19 mouse cellular contexts compared by ENCODE assay signal in the genomic region with DNA sequence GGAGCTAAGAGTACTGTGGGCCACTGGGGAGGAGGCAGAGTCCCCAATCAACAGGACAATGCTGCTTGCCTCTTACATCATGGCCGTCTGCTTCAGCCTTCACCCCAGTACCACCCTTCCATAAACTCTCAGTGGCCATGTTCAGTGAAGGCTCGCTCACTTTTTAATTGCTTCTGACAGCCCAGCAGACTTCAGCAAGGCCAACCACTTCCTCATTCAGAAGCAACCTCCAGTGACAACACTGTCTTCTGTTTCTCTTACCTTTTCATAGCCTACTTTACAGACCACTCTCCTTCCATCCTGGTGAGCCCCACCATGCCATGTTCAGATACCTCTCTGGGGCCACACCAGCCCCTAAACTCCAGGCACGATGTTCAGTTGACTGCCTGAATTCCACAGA. TPM values are rescaled to one million over a fixed set of nuclear protein-coding genes. Genes with fewer than 3 reads are reported as not detected.
DNase-seq lines count a peak whose midpoint lies in the region; ATAC-seq lines count a peak whose summit lies in the region.
"Had no signal": no experiment of that assay in that cellular context is flagged by ENCODE, and none has a peak within 500 bp of the region (broad histone marks: within the 10 kb centered on the region; RNA-seq: fewer than 3 reads in every experiment).

No protein-coding gene starts in this region.

- no peak overlapping the region for H3K4me2 ChIP-seq in liver, embryonic 11.5 days
- no peak overlapping the region for H3K4me2 ChIP-seq in liver, embryonic 12.5 days
- H3K4me2 ChIP-seq: embryonic facial prominence, embryonic 13.5 days; heart, embryonic 12.5 days; limb, embryonic 15.5 days; midbrain, embryonic 12.5 days had no signal

- WGBS in liver, embryonic 11.5 days: 56% methylated on average over 3 of the region's 3 CpGs
- WGBS in liver, embryonic 12.5 days (ENCODE audit: insufficient replicate concordance): 34% methylated on average over 3 of the region's 3 CpGs

- no peaks in the 10 kb centered on the region for H3K27me3 ChIP-seq in liver, embryonic 11.5 days (replicated peaks; ENCODE audit: control insufficient read depth, insufficient read depth, low read length)
- no peaks in the 10 kb centered on the region for H3K27me3 ChIP-seq in liver, embryonic 12.5 days (replicated peaks)
- H3K27me3 ChIP-seq: embryonic facial prominence, embryonic 13.5 days; heart, embryonic 12.5 days; limb, embryonic 15.5 days; midbrain, embryonic 12.5 days had no signal

- no peak overlapping the region for H3K9ac ChIP-seq in liver, embryonic 11.5 days (ENCODE audit: low read depth, low read length)
- no peak overlapping the region for H3K9ac ChIP-seq in liver, embryonic 12.5 days
- H3K9ac ChIP-seq: embryonic facial prominence, embryonic 13.5 days; heart, embryonic 12.5 days; limb, embryonic 15.5 days; midbrain, embryonic 12.5 days had no signal

- H3K9me3 ChIP-seq in liver, embryonic 11.5 days (ENCODE audit: control insufficient read depth, low read length): no peaks in the 10 kb centered on the region
- no peaks in the 10 kb centered on the region for H3K9me3 ChIP-seq in liver, embryonic 12.5 days (replicated peaks)
- H3K9me3 ChIP-seq: embryonic facial prominence, embryonic 13.5 days; heart, embryonic 12.5 days; limb, embryonic 15.5 days; midbrain, embryonic 12.5 days had no signal

- H3K4me1 ChIP-seq in liver, embryonic 11.5 days (replicated peaks; ENCODE audit: control insufficient read depth, insufficient read depth, low read length): peaks cover 12% of the 10 kb centered on the region
- H3K4me1 ChIP-seq in liver, embryonic 12.5 days: peaks cover 72% of the 10 kb centered on the region
- H3K4me1 ChIP-seq: embryonic facial prominence, embryonic 13.5 days; heart, embryonic 12.5 days; midbrain, embryonic 12.5 days had no signal

- no peak overlapping the region for H3K4me3 ChIP-seq in liver, embryonic 11.5 days (ENCODE audit: low read depth, low read length)
- no peak overlapping the region for H3K4me3 ChIP-seq in liver, embryonic 12.5 days
- H3K4me3 ChIP-seq: embryonic facial prominence, embryonic 13.5 days; heart, embryonic 12.5 days; limb, embryonic 15.5 days; midbrain, embryonic 12.5 days; myocyte had no signal

- peak; percentile 2 for DNase-seq in liver, embryonic 11.5 days (ENCODE audit: low spot score)
- DNase-seq in B cell, adult 2 months: peak; percentile 40 to 41
- DNase-seq in frontal cortex, postnatal 36 days (ENCODE audit: low spot score in 2 of 2): no peak
- no peak for DNase-seq in adrenal gland, adult 8-10 months
- DNase-seq: gastrocnemius, postnatal 25 days; kidney, postnatal 10 days; lung, postnatal 10 days had no signal

- no peak for ATAC-seq in liver, embryonic 11.5 days (replicated peaks; ENCODE audit: low FRiP score)
- no peak for ATAC-seq in liver, embryonic 12.5 days
- peak; percentile 22 for ATAC-seq in granulocyte monocyte progenitor cell, adult 5-6 weeks (replicated peaks; ENCODE audit: poor library complexity, severe bottlenecking)
- peak; percentile 12 for ATAC-seq in megakaryocyte progenitor cell, adult 5-6 weeks (replicated peaks; ENCODE audit: poor library complexity)
- ATAC-seq: activated CD4-positive, CD25-positive, alpha-beta regulatory T cell, adult 4 months; inflammation-experienced regulatory T-cells, adult 6 months had no signal

- H3K36me3 ChIP-seq in liver, embryonic 11.5 days (ENCODE audit: control insufficient read depth, insufficient read depth, low read length): no peaks in the 10 kb centered on the region
- no peaks in the 10 kb centered on the region for H3K36me3 ChIP-seq in liver, embryonic 12.5 days
- H3K36me3 ChIP-seq: embryonic facial prominence, embryonic 13.5 days; heart, embryonic 12.5 days; limb, embryonic 15.5 days; midbrain, embryonic 12.5 days had no signal

- no peak overlapping the region for H3K27ac ChIP-seq in liver, embryonic 11.5 days (ENCODE audit: low read depth, low read length)
- H3K27ac ChIP-seq in liver, embryonic 12.5 days: no peak overlapping the region
- H3K27ac ChIP-seq: embryonic facial prominence, embryonic 13.5 days; limb, embryonic 15.5 days; midbrain, embryonic 12.5 days had no signal

RNA-seq across cellular contexts. Expression of gene Psd4, which starts 16.3 kb away (rescaled TPM):
- 13.1 and 17.3 TPM in 2 replicates for polyA plus RNA-seq in liver, embryonic 11.5 days (2014; fragmentation: Nextera tagmentation; extraction: Ambion mirVana)
- polyA plus RNA-seq in liver, embryonic 12.5 days (2016; fragmentation: Nextera tagmentation; extraction: Ambion mirVana): 13.1 and 13.2 TPM in 2 replicates
- total RNA-seq in granulocyte monocyte progenitor cell, adult 5-6 weeks (2014; fragmentation: Nextera tagmentation): 76.9 and 91.0 TPM in 2 replicates
- total RNA-seq in granulocyte monocyte progenitor cell, adult 5-6 weeks (2017): 62.4 and 64.6 TPM in 2 replicates
- 43.0 and 43.9 TPM in 2 replicates for total RNA-seq in megakaryocyte progenitor cell, adult 5-6 weeks (2015)
- total RNA-seq in megakaryocyte progenitor cell, adult 5-6 weeks (2017): 74.4 and 81.0 TPM in 2 replicates
- 1 to 10 TPM; 1.5 to 5.2 (median 3.9) TPM for total RNA-seq in adrenal gland, adult 8-10 months (2022)
- polyA plus RNA-seq: myocyte had no signal

RNA-seq across cellular contexts. Expression of gene Il1rn, which starts 47.0 kb away (rescaled TPM):
- 0.17 and 0.34 TPM in 2 replicates for polyA plus RNA-seq in liver, embryonic 11.5 days (2014; fragmentation: Nextera tagmentation; extraction: Ambion mirVana)
- 0.54 and 1.0 TPM in 2 replicates for polyA plus RNA-seq in liver, embryonic 12.5 days (2016; fragmentation: Nextera tagmentation; extraction: Ambion mirVana)
- 4.2 TPM in 1 of 2 replicates, not detected in the other for total RNA-seq in granulocyte monocyte progenitor cell, adult 5-6 weeks (2014; fragmentation: Nextera tagmentation)
- total RNA-seq in granulocyte monocyte progenitor cell, adult 5-6 weeks (2017): 0.43 and 1.0 TPM in 2 replicates
- 3.2 and 3.9 TPM in 2 replicates for total RNA-seq in megakaryocyte progenitor cell, adult 5-6 weeks (2015)
- total RNA-seq in megakaryocyte progenitor cell, adult 5-6 weeks (2017): 1.0 and 1.2 TPM in 2 replicates
- total RNA-seq in adrenal gland, adult 8-10 months (2022): 1 to 10 TPM in 1 of 4 experiments, under 1 TPM in 2, not detected in 1; 0.68 to 1.4 (median 0.77) TPM
- total RNA-seq: gastrocnemius, postnatal 25 days; layer of hippocampus, postnatal 10 days; left cerebral cortex, postnatal 10 days had no signal
- polyA plus RNA-seq: midbrain, embryonic 12.5 days had no signal

Comparison
In these comparisons a context has a peak if more than half of its experiments do, and no peak if none do; other contexts are left out.
1. ATAC-seq: peak in granulocyte monocyte progenitor cell, adult 5-6 weeks (single experiment) and megakaryocyte progenitor cell, adult 5-6 weeks (single experiment); none in liver, embryonic 11.5 days (single experiment) and liver, embryonic 12.5 days (single experiment).
2. DNase-seq: peak in liver, embryonic 11.5 days (single experiment) and B cell, adult 2 months (2 of 2); none in frontal cortex, postnatal 36 days (0 of 2) and adrenal gland, adult 8-10 months (single experiment).
3. RNA of gene Psd4, which starts 16.3 kb away (total RNA-seq): 62.4 to 91.0 TPM in granulocyte monocyte progenitor cell, adult 5-6 weeks and 43.0 to 81.0 TPM in megakaryocyte progenitor cell, adult 5-6 weeks; 1.5 to 5.2 TPM in adrenal gland, adult 8-10 months; every median in the first group is over 4 times any median in the second.